Mouse (Mus musculus): ENCODE data around the gene Rangrf. TPM values are rescaled to one million over a fixed set of nuclear protein-coding genes. Genes with fewer than 3 reads are reported as not detected.
"Not testable (repeated sequence)": the region's sequence is repeated elsewhere in the genome, so short reads cannot be mapped to it uniquely, and the experiment has no call there.

Gene Rangrf
- total RNA-seq, 1 experiment from 2014 or later: 44.5 TPM

DNA sequence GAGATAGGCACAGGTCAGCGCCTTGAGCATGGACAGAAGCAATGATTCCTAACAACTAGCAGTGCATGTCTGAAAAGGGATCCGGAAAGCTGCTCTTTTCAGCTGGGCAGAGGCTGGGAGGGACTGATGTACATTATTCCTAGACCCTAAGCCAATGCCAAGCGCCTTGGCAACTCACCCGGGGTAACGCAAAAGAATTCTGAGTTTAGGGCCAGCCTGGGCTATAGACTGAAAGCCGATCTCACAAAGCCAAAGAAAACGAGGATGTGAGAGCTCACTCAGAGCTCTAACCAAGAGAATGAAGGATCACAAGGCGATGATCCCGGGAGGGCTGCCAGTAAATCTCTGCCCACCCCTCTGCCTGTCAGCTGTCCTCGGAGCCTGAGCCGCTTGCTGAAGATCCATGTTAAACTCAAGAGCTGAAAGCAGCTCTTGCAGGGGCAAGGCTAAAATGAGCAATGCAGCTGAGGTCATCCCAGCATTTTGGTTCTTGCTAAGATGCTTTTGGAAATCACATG lies 12.4 kb upstream of the Rangrf start:
- no peak for ATAC-seq (replicated peaks in 1 of 2; ENCODE audit: insufficient read depth in 1 of 2, low FRiP score in 2 of 2, low TSS enrichment in 1 of 2, low read depth in 1 of 2, poor library complexity in 2 of 2, severe bottlenecking in 2 of 2)

DNA sequence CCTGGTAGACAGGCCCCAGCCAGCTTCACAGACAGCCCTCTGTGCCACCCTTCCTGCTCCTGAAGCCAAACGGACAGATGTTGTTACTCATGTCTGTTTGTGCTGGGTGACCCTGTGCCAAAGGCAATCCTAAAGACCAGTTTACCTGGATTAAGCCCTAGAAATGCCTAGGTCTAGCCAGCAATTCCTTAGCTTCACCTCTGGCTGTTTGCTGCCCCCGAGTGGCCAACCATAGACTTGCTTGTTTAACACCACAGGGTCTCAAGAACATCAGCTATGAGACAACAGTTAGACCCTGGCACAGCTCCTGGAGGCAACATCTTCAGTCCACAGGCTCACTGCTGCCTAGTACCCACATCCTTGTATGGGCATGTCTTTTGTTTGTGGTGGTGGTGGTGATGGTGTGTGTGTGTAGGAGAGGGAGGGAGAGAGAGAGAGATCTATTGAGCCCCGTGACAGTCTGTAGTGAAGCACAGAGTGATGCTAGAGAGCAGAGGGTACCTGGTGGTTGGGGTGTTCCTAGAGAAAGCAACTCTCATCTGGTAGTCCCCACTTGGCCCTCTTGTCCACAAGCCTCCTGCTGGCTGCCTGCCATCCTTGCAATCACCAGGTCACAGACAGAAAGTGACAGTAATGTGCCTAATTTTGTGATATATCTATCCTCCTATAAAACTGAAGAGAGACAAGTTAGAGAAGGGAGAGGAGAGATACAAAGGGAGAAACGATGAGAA lies 7.8 kb upstream of the Rangrf start:
- ATAC-seq (replicated peaks in 1 of 2; ENCODE audit: insufficient read depth in 1 of 2, low FRiP score in 2 of 2, low TSS enrichment in 1 of 2, low read depth in 1 of 2, poor library complexity in 2 of 2, severe bottlenecking in 2 of 2): peak; percentile 77 to 79

- no peak for ATAC-seq (replicated peaks in 1 of 2; ENCODE audit: insufficient read depth in 1 of 2, low FRiP score in 2 of 2, low TSS enrichment in 1 of 2, low read depth in 1 of 2, poor library complexity in 2 of 2, severe bottlenecking in 2 of 2)
Observed at GRCm38 (mm10) chr11:68980919-68981318, 5.9 kb upstream of the Rangrf start.

DNA sequence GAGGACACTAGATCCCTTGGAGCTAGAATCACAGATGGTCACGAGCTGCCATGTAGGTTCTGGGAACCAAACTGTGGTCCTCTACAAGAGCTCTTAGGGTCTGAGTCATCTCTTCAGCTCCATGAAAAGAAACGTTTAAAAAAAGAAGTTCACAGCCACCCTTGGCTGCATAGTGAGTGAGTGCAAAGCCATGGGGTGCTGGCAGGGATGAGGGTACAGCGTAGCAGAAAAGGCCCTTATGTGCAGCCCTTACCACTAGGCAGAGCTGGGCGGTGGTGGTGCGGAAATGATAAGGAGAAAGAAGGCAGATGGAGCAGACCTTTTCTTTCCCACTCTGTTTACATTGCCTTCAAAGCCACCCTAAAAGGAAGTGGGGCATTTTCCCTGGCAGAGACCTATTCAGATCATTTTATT lies 4.3 kb upstream of the Rangrf start:
- peak; percentile 76 to 78 for ATAC-seq (replicated peaks in 1 of 2; ENCODE audit: insufficient read depth in 1 of 2, low FRiP score in 2 of 2, low TSS enrichment in 1 of 2, low read depth in 1 of 2, poor library complexity in 2 of 2, severe bottlenecking in 2 of 2)

- ATAC-seq (replicated peaks in 1 of 2; ENCODE audit: insufficient read depth in 1 of 2, low FRiP score in 2 of 2, low TSS enrichment in 1 of 2, low read depth in 1 of 2, poor library complexity in 2 of 2, severe bottlenecking in 2 of 2): no peak
Observed at GRCm38 (mm10) chr11:68975601-68976000, 616 bp upstream of the Rangrf start.

DNA sequence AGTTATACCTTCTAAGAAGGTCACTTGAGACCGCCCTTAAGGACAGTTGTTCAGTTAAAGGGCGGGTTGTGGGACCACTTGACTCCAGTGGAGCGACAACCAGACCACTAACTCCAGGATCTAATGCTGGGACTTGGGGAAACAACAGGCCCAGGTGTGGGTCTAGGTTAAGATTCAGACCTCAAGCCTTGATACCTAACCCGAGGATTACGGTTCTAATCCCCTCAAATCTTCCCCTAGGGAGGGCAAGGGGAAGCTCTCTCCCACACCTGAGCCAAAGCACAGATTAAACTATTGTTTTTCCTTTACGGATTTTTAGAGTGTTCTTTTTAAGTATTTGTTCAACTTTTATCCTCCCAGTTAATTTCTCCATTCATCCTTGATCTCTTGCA lies 930 bp downstream of the Rangrf start:
- ATAC-seq (replicated peaks in 1 of 2; ENCODE audit: insufficient read depth in 1 of 2, low FRiP score in 2 of 2, low TSS enrichment in 1 of 2, low read depth in 1 of 2, poor library complexity in 2 of 2, severe bottlenecking in 2 of 2): no peak

GRCm38 (mm10) chr11:68973250-68974058 lies 1.5 kb downstream of the Rangrf start:
- ATAC-seq (replicated peaks in 1 of 2; ENCODE audit: insufficient read depth in 1 of 2, low FRiP score in 2 of 2, low TSS enrichment in 1 of 2, low read depth in 1 of 2, poor library complexity in 2 of 2, severe bottlenecking in 2 of 2): peak; percentile 91 to 93

GRCm38 (mm10) chr11:68970232-68970631 lies 4.8 kb downstream of the Rangrf start:
- ATAC-seq (replicated peaks in 1 of 2; ENCODE audit: insufficient read depth in 1 of 2, low FRiP score in 2 of 2, low TSS enrichment in 1 of 2, low read depth in 1 of 2, poor library complexity in 2 of 2, severe bottlenecking in 2 of 2): no peak

- ATAC-seq (replicated peaks in 1 of 2; ENCODE audit: insufficient read depth in 1 of 2, low FRiP score in 2 of 2, low TSS enrichment in 1 of 2, low read depth in 1 of 2, poor library complexity in 2 of 2, severe bottlenecking in 2 of 2): no peak
Observed at GRCm38 (mm10) chr11:68968752-68969151, 6.2 kb downstream of the Rangrf start.

GRCm38 (mm10) chr11:68967337-68968282 lies 7.4 kb downstream of the Rangrf start, which contains the start of gene Slc25a35:
Slc25a35 (plus strand) TSS chr11:68968131.
- ATAC-seq (replicated peaks in 1 of 2; ENCODE audit: insufficient read depth in 1 of 2, low FRiP score in 2 of 2, low TSS enrichment in 1 of 2, low read depth in 1 of 2, poor library complexity in 2 of 2, severe bottlenecking in 2 of 2): peak; percentile 94 to 96

- ATAC-seq (replicated peaks in 1 of 2; ENCODE audit: insufficient read depth in 1 of 2, low FRiP score in 2 of 2, low TSS enrichment in 1 of 2, low read depth in 1 of 2, poor library complexity in 2 of 2, severe bottlenecking in 2 of 2): no peak
Observed at GRCm38 (mm10) chr11:68966554-68966953, 8.4 kb downstream of the Rangrf start.

DNA sequence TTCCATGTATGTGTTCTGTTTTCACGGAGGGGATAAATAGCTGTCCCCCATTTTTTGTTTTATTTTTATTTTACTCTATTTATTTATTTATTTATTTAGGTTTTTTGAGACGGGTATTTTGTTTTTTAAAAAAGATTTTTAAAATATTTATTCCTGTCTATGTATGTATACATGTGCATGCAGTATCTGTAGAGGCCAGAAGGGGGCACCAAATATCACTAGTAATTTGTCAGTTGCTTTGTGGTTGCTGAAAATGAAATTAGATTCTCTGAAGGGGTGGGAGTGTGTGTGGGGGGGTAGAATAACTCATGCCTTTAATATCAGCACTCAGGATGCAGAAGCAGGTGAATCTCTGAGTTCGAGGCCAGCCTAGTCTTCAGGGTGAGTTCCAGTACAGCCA lies 9.1 kb downstream of the Rangrf start:
- ATAC-seq (replicated peaks in 1 of 2; ENCODE audit: insufficient read depth in 1 of 2, low FRiP score in 2 of 2, low TSS enrichment in 1 of 2, low read depth in 1 of 2, poor library complexity in 2 of 2, severe bottlenecking in 2 of 2): no peak

DNA sequence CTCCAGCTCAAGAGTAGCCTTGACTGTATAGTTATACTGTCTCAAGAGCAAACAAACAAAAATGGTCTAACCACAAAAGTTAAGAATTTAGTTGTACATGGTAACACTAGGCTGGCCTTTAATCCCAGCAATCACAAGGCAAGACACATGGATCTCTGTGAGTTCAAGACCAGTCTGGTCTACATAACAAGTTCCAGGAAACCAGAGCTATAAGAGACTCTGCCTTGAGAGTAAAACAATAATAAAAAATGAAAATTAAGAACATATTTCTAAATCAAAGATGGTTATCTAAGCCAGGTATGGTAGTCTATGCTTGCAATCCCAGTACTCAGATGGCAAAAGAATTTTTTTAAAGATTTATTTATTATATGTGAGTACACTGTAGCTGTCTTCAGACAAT lies 9.9 kb downstream of the Rangrf start:
- no peak for ATAC-seq (replicated peaks in 1 of 2; ENCODE audit: insufficient read depth in 1 of 2, low FRiP score in 2 of 2, low TSS enrichment in 1 of 2, low read depth in 1 of 2, poor library complexity in 2 of 2, severe bottlenecking in 2 of 2)

- no peak for ATAC-seq (replicated peaks in 1 of 2; ENCODE audit: insufficient read depth in 1 of 2, low FRiP score in 2 of 2, low TSS enrichment in 1 of 2, low read depth in 1 of 2, poor library complexity in 2 of 2, severe bottlenecking in 2 of 2)
Observed at GRCm38 (mm10) chr11:68963405-68963804, 11.6 kb downstream of the Rangrf start.

DNA sequence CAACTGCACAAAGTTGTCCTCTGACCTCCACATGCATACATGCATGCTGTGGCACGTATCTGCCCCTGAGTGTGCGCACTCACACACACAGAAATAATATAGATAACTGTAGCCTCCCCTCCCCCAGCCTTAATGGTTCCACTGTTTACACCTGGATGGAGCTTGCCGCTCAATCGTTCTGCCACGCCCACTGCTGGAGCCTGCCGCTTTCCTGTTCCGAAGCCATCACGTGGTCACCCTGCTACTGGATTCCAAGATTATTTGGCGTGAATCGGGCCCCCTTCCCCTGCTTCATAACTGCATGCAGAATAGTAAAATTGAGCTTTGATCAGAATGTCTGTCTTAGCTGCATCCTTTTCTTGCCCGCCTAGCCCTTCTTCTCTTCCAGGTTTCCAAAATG lies 12.8 kb downstream of the Rangrf start:
- ATAC-seq (replicated peaks in 1 of 2; ENCODE audit: insufficient read depth in 1 of 2, low FRiP score in 2 of 2, low TSS enrichment in 1 of 2, low read depth in 1 of 2, poor library complexity in 2 of 2, severe bottlenecking in 2 of 2): not testable (repeated sequence)

- ATAC-seq (replicated peaks in 1 of 2; ENCODE audit: insufficient read depth in 1 of 2, low FRiP score in 2 of 2, low TSS enrichment in 1 of 2, low read depth in 1 of 2, poor library complexity in 2 of 2, severe bottlenecking in 2 of 2): no peak
Observed at GRCm38 (mm10) chr11:68961596-68961995, 13.4 kb downstream of the Rangrf start.

- no peak for ATAC-seq (replicated peaks in 1 of 2; ENCODE audit: insufficient read depth in 1 of 2, low FRiP score in 2 of 2, low TSS enrichment in 1 of 2, low read depth in 1 of 2, poor library complexity in 2 of 2, severe bottlenecking in 2 of 2)
Observed at GRCm38 (mm10) chr11:68957971-68958370, 17.0 kb downstream of the Rangrf start.

All from hematopoietic stem cell, adult 5-6 weeks (primary cell).